Mouse (Mus musculus) thymus, adult 18-20 months (tissue): Measurements from ENCODE around the gene Wnt9a.

Source experiments
- DNase-seq, 2 experiments: peaks; one replicate each; pipeline ENCODE4 v3.0.0; 2022; ENCODE audit warnings: mixed read lengths in 2 of 2

Wnt9a gene

DNA sequence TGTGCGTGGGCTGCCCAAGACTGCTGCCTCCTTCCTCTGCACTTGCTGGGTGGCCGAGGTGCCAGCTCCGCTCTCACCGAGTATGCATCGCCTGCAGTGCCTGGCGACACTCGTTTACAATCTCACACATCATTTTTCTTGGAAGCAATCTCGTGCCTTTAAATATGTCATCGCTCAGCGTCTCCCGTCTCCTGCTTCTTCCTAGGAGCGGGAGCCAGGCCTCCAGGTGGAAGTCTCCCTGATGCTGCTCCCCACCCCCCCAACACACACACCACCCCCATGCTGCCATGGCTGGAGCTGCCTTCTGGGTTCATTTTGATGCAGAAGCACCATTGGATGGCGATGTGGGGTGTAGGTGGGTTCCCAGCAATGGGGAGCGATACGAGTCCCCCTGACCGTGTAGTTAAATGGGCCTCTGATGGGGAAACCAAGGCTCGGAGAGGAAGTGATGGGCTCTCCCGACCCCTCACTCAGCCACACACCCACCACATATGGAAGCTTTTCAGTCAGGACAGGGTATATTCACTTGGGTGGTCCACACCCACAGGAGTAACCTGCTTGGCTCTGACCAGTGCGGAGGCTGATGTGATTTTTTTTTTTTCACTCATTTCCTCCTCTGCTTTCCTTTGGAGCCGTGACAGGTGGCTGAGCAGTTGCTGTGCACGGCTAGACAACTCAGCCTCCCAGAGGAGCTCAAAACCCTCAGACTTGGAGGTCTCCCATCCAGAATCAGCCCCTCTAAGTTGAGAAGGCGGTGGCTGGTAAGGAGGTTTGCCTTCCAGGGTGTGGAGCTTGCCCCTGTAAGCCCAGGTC, 1.5 kb upstream of the Wnt9a start:
- no peak for DNase-seq

DNA sequence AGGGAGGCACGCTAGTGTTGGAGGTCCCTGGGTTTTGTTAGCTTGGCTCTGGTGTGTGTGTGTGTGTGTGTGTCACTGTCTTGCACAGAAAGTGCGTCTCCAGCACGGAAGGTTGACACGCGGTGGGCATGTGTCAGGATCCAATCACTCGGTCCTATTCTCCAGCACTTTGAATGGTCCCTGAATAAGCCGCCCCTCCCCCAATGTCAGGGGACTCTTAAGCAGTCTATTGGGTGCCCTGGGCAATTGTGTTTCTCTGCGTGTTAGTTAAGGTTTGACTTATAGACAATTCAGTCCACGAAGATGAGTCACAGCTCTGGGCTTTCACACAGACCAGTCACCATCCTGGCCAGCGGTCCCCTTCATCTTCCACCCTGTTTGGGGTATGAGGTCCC, 910 bp upstream of the Wnt9a start:
- DNase-seq: no peak

DNA sequence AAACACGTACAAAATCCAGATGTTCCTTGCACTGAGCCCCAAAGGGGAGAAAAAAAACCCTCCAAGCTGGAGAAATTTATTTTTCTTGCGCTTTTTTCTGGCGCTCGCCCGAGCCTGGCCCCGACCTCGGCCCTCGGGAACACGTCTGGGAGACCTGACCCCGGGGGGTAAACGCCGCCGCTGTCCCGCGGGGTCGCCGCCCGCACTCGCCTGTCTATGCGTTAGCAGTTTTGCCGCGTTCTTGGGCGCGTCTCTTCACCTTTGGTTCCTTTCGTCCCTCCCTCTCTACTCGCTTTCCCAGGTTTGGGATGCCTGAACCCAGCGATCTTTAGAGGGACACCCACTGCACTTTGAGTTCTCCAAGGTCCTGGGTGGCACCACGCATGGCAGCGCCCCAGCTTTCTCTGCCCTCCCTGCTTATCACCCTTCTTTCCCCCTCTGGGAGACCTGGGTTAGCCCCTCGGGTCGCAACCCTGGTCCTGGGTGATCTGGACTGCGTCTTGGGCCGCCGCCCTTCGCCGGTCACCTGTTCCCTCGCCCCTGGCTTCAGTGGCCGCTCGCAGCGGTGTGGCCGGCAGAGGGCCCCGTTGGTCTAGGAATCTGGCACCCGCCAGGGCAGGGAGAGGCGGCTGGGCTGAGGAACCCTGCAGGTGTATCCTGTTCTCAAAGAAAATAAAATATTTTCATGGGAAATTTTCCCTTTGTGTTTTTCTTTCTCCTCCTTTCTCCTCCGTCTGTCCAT, 865 bp downstream of the Wnt9a start:
- peak; percentile 25 to 28 for DNase-seq

DNA sequence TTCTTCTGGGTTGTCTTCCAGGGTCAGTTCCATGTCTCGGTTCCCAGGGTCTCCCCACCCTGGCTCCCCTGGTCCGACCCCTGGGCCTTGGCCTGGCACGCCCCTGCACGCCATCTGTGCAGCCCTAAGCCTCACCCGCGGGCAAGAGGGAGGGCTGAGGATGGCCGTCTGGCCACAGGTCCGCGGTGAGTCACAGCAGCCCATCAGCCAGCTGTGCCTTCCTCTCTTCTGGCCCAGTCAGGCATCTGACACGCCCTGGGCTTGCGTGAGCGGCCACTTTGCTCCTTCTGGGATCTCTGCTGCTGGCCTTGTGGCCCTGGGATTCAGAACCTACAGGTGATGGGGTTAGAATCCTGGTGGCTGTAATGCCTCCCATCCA, 1.4 kb downstream of the Wnt9a start:
- DNase-seq: no peak

DNA sequence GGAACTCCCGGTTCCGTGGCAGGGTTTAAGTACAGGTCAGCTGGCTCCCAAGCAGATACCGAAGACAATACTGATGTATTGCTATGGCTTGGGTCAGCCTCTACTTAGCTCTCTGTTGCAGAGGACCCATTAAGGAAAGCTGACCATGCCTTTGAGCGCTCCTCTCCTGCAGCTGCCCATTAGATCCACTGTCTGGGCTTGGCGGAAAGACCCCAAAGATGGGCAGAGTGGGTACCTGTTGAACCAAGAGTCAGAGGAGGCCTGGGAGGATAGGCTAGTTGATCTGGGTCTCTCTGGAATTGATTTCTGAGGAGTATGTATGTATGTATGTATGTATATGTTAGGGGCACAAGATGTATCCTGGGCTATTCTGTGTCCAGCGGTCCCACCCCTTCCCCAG, 1.9 kb downstream of the Wnt9a start:
- no peak for DNase-seq

DNA sequence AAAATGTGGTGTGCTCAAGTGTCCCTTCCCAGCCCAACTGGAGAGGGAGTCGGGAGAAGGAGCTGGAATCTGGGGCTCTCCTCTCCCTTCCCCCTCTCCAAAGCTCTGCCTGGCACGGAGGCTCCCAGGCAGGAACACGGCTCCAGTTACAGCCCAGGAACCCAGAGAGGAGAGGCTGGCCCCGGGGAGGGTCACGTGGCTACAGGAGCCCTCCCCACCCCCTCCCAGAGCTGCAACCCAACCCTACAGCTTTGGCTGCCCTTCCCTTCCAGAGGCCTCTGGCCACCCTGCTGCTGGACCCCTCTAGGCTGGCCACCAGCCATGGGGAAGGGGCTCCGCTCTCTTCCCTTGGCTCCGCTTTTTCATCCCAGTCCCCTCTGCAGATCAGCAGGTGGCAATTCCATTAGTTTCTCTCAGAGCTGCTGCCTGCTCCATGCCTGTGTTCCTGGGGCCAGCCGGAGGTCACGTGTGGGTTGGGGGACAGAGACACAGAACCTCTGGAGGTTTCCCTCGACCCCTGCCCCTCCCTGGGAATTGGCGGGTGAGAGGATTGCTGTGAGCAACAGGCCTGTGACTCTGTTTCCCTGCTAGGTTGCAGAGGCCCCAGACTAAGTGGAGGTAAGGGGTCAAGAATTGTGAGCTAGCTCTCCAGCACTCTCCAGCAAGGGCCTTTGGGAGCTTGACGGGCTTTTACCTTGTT, 2.5 kb downstream of the Wnt9a start:
- no peak for DNase-seq

DNA sequence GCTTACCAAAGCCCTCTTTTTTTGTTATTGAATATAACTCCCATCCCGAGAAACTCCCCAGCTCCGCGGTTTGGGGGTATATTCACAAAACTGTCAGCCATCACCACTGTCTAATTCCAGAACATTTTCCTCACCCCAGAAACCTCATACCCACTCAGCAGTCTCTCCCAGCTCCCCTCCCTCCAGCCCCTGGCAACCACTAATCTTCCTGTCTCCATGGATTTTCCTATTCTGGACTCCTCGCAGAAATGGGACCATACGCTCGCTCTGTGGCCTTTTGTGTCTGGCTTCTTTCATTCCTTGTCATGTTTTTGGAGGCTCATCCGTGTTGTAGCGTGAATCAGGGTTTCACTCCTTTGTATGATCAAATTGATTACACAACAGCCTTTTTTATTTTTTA, 3.2 kb downstream of the Wnt9a start:
- no peak for DNase-seq

DNA sequence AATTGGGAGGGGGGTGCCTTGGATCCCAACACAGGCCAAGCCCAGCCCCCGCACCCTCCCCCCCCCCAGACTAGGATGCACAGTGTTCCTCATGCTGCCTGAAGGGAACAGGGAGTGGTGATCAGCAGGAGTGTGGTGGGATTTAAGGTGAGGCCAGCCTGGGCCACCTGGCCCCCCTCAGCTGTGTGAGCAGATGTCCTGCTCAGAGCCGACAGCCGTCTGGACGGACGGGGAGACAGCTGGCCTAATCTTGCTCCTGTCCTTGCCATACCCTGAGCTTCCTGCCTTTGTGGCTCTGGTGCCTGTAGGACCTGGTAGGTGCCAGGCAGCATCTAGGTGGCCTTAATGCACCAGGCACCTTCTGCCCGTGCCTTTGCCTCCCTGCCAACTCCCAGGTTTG, 5.3 kb downstream of the Wnt9a start:
- no peak for DNase-seq

DNA sequence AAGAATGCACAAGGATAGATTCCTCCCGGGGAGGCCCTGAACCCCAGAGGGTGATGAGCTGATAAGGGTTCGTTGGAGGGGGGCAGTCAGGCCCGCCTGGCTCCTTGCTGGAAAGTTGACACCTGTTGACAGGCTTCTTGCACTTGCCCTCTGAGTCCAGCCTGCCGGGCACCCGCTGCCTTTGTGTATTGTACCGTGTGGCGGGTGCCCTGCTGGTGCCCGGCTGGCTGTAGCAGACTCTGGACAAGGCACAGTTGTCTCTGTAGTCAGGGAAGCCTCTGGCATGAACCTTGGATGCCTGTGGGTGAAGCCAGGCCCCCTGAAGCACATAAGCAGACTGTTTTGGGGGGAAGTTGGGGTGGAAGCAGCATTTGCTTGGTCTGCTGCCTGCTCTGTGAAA, 5.8 kb downstream of the Wnt9a start:
- DNase-seq: no peak

DNA sequence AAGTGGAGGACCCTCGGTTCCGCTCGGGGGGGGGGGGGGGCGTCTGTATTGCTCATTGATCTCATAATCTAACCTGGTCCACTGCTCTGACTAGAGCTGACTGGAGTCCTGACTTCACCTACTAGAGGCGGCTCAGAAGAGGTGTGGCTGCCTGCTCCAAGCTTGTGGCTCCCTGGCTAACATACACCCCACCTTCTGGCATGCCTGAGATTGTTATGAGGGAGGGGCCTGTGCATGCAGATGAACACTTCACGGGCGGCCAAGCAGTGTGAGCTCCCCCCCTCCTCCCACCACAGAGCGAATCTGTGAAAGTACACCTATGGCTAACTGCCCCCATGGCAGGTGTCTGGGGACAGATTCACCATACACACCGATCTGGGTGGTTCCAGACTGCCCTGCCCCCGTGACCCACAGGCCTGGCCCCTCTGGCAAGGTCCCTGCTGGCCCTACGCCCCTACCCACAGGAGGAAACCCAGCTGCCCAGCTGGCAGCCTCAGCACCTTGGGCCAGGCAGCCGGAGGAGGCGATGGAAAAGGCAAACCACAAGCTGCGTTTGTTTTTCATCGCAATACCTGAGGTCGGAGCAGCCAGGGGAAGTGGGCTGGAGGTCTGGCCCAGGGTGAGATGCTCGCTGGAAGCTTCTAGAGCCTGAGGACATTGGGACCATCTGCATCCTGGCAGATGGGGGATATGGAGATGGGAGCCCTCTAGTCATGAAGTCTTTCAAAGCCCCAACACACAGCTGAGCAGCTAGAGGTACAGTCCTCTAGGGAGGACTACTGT, 6.5 kb downstream of the Wnt9a start:
- DNase-seq: no peak

DNA sequence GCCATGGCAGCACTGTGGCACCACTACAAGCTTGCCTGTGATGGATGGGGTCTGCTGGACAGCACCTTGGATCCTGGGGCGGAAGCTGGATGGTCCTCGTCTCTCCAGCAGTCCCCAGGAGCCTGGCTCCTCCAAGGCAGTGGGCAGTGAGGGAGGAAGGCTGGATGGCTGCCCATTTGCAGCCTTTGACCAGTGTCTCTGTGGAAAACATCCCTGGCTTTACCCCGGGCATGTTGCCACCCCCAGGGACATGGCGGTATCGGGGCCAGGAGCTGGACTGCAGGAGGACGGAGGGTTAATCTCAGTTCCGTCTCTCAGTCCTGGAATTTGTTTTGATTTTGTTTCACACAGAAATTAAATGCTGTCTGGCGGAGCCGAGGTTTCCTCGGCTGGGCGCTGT, 7.2 kb downstream of the Wnt9a start:
- no peak for DNase-seq

DNA sequence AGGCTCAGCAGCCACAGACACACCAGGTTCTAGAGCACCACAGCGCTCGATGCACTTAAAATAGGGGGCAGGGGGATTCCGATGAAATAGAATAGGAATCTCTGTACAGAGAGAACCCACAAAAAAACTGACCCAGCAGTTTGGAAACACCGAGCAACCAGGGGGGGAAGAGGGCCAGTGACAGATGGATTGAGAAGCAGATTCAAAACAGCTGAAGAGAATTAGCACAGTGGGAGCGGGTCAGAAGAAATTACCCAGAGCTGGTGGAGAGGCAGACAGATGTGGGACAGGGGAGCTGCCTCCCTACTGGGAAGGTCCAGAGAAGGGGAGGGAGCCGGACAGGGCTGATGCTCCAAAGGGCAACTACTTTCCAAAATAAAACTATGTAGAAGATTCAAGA, 9.8 kb downstream of the Wnt9a start:
- DNase-seq: no peak

DNA sequence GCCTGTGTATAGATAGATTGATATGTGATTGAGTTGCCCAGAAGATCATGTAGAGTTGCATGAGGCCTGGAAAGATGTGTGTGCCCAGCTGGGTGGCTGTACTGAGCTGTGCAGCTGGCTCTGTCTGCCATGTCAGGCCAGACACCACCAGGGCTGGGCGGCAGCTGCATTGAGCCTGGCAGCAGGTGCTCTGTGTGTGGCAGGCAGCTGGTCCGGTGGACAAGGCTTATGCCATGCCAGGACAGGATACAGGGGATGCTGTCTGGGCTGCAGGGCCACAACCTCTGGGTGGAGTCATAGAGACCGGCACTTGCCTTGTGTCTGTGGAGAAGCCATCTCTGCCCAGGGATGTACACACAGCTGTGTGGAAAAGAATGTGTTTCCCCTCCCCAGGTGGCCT, 16.3 kb downstream of the Wnt9a start:
- DNase-seq: no peak

DNA sequence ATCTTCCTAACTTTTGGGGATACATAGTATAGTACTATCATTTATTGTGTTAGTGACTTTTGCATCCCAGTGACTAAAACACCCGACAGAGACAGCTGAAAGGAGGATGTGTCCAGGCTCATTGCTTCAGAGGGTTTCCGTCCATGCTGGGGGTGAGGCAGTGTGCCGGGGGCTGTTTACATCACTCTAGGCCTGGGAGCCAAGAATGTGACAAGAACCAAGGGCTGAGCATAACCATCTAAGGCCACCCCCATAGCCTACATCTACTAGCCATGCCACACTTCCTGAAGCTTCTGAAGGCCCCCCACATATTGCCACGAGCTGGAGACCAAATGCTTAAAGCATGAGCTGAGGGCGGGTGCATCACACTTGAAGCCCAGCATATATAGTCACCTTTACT, 18.0 kb downstream of the Wnt9a start:
- DNase-seq: no peak

DNA sequence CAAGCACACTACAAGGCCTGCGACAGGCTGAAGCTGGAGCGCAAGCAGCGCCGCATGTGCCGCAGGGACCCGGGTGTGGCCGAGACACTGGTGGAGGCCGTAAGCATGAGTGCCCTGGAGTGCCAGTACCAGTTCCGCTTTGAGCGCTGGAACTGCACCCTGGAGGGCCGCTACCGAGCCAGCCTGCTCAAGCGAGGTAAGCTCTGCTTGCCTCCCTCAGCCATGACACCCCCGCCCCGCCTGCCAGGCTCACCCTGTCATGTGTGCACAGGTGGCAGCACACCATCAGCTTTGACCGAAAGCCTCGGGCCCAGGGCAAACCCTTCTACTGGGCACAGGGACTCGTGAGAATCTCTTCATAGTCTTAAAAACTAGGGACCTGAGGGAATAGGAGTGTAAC, 20.9 kb downstream of the Wnt9a start:
- DNase-seq: no peak

DNA sequence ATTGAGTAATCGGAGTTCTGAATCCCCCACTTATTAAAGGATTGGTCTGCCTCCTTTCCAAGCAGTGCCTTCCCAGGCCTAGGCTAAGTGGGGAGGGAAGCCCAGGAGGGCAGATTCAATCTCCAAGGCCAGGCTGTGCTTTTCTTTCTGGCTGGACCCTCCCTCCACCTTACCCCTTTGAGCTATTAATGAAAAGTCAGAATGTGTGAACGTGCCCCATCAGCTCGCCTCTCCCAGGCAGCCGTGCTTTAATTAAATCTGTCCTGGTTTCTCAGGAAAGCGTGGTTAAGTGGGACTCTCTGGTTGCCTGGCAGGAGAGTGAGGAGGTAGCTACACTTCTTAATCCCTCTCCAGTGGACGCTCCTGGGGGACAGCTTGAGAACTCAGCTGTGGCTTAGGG, 22.9 kb downstream of the Wnt9a start:
- DNase-seq: no peak

DNA sequence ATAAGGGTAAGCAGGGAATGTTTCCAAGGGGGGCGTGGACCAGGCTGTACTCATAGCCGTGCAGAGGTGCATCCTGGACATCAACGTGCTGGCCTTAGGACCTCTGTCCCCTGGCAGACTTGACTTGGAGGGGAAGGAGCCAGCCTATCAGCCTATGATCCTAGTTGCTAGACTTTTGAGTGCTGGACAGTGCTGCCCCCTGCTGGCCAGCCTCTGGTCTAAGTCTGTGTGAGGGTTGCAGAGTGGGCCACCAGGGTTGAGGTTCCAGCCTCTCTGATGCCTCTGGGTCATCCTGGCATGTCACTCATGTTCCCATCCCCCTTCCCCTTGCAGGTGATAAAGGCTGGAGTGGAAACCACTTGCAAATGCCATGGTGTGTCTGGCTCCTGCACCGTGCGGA, 23.8 kb downstream of the Wnt9a start:
- peak in 1 of 2 experiments; percentile 12 for DNase-seq

DNA sequence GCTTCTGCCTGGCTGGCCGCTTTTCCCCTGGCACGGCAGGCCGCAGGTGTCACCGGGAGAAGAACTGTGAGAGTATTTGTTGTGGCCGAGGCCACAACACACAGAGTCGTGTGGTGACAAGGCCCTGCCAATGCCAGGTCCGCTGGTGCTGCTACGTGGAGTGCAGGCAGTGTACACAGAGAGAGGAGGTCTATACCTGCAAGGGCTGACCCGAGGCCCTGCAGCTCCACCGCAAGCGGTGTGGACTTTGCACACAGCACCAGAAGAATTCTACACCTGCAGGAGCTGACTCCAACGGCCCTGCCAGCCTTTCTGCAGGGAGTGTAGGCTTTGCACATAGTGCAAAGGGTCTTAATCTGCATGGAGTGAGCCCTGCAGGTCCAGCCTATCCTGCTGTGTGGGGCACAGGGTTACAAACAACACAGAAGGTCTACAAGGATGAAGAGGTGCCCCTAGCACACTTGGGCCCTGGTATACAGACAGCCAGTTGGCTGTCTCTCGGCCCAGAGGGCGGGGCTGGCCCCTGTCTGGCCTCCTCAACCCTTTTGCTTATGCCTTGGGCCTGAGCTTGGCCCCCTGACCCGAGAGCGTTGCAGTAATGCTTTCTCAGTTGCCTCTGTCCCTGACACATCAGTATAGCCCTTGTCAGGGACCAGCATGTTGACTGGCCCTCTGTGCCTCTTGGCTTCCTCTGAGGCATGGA, 24.6 kb downstream of the Wnt9a start:
- DNase-seq: no peak

DNA sequence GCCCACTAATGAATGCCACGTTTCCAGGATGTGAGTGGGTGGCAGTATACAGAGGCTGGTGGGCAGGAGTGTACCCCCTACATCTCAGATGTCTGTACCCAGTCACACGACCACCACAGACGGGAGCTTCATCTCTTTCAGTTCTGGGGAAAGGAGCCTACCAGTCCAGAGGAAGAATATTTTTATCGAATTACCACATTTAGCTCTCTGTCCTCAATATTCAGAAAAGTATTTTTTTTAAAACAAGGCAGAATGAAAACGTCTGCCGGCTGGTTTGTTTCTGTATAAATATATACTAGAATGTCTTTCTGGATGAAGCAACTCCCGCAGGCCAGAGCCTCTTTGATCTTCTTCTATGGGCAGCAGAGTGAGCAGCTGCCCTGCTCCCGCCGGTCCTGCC, 26.2 kb downstream of the Wnt9a start:
- DNase-seq: no peak

DNA sequence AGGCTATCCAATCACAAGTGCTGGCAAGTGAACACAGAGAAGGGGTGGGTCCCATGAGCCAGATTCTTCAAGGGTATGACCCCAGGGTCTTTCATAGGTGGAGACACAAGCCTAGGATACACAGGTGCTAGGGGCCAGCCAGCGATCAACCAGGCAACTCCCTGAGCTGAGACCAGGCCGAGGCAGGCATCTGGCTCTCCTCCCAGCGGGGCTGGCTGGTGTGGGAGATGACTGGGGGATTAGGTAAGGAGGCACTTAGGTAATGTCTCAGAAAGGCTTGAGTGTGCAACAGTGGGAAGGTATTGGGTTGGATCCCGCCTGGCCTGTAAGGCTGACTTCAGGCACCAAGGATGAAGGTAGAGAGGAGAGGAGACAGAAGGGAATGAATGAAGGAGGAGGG, 28.4 kb downstream of the Wnt9a start:
- DNase-seq: no peak

DNA sequence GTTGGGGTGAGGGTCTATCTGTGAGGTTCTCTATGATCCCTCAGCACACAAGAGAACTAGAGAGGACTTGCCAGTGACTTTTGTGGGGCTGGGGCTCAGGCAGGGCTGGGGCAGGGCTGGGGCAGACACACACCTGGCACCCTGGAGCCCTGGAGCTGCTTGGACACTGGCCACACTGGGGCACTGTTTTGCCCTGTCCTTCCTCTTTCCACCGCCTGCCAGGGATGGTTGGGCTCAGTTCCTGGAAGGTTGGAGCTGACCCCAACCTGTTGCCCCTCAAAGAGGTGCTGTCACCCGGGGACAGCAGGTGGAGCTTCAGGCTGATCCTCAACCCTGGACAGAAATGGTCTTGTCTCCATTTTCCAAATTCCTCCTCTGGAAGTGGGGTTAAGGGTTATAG, 29.2 kb downstream of the Wnt9a start:
- no peak for DNase-seq

DNA sequence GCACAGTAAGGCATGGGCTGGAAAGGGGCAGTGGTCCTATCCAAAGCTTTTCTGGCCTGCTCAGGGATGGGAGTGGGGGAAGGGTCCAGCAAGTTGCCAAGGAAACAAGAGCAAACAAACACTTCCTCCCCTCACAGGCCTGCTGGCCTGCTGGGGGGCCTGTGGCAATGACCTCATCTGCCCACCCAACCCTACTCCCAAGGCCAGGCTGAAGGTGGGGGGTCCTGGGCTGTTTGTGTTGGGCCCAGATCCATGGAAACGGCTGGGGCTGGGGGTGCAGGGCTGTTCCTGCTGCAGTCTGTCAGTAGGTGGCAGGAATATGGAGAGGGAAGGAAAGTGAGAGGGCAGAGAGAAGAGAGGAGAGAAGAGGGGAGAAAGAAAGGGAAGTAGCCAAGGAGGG, 29.7 kb downstream of the Wnt9a start:
- DNase-seq: no peak
